Mouse (Mus musculus) lung, postnatal 0 days (tissue): ENCODE data around the gene Atp10a.

Experiments used
- CTCF ChIP-seq: IDR thresholded peaks from 2 replicates; pipeline ENCODE4 v1.5.1; 2016; ENCODE audit warnings: antibody characterized with exemption, mild to moderate bottlenecking
- EP300 ChIP-seq: IDR thresholded peaks from 2 replicates; pipeline ENCODE4 v1.6.1; 2016; ENCODE audit warnings: antibody characterized with exemption, mild to moderate bottlenecking, control low read depth

DNA sequence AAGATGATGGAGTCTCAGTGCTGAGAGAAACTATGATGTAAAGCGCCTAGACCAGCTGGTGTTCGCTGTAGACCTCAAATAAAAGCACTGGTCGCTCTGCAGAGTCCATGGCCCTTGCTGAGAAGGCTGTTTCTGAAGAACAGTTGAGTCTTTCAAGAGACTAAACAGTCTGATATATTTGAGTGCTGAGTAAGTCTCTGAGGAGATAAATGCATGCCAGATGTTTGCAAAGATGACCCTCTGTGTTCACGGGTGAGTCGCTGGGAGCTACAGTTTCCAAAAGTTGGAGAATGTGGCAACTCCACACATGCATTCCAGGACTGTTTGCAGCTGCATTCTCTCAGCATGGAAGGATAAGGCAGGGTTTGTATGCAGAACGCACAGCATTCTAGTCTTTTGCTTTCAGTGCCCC is 77.5 kb downstream of the Atp10a start:
- TF ChIP-seq CTCF (no peak), EP300 (no peak)
